ENCODE assay signal across 8 mouse cellular contexts in the genomic region with DNA sequence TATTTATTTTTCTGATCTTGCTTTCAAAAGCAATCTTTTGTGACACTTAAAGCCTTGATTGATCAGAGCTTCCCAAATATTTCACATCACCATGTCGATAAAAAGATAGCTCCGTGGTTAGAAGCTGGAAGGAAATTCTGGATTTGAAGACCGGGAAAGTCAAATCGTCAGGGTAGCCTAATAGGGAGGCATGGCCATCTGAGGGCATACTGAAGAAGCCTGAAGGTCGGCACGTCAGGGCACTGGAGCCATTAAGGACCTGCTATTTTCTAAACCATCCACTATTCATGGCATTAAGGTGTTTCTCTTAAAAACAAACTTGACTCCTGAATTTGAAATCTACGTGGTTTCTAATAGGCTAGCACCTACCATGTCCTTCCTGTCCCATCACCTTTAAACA. TPM values are rescaled to one million over a fixed set of nuclear protein-coding genes. Genes with fewer than 3 reads are reported as not detected.
DNase-seq lines count a peak whose midpoint lies in the region; ATAC-seq and TF ChIP-seq lines count a peak whose summit lies in the region.

No protein-coding gene starts in this region.

- 39% methylated on average over 7 of the region's 7 CpGs for WGBS in kidney, adult 2 months
- 39% methylated on average over 7 of the region's 7 CpGs for WGBS in embryonic facial prominence, embryonic 13.5 days
- WGBS in hindbrain, embryonic 15.5 days = 48% methylated on average over 7 of the region's 7 CpGs
- WGBS in midbrain, embryonic 11.5 days = 41% methylated on average over 7 of the region's 7 CpGs

- H3K4me3 ChIP-seq in kidney, adult 2 months (ENCODE audit: insufficient read depth, low read depth, low read length) = peak overlapping the region; percentile 96
- H3K4me3 ChIP-seq in embryonic facial prominence, embryonic 13.5 days = peak overlapping the region; percentile 84
- peak overlapping the region; percentile 87 for H3K4me3 ChIP-seq in hindbrain, embryonic 15.5 days
- H3K4me3 ChIP-seq in midbrain, embryonic 11.5 days (ENCODE audit: low read depth, low read length) = peak overlapping the region; percentile 68

- no peaks in the 10 kb centered on the region for H3K36me3 ChIP-seq in kidney, adult 2 months (ENCODE audit: control insufficient read depth, insufficient read depth, low read length)
- no peaks in the 10 kb centered on the region for H3K36me3 ChIP-seq in embryonic facial prominence, embryonic 13.5 days
- no peaks in the 10 kb centered on the region for H3K36me3 ChIP-seq in hindbrain, embryonic 15.5 days
- H3K36me3 ChIP-seq in midbrain, embryonic 11.5 days (ENCODE audit: control insufficient read depth, insufficient read depth, low read length) = no peaks in the 10 kb centered on the region

- H3K27ac ChIP-seq in kidney, adult 2 months (ENCODE audit: insufficient read depth, low read depth, low read length) = peak overlapping the region; percentile 94
- no peak overlapping the region for H3K27ac ChIP-seq in embryonic facial prominence, embryonic 13.5 days
- no peak overlapping the region for H3K27ac ChIP-seq in hindbrain, embryonic 15.5 days (replicated peaks)
- H3K27ac ChIP-seq in midbrain, embryonic 11.5 days (ENCODE audit: low read depth, low read length) = no peak overlapping the region

- no peak for ATAC-seq in embryonic facial prominence, embryonic 13.5 days (ENCODE audit: insufficient number of reproducible peaks, insufficient read depth, low FRiP score, low TSS enrichment, low read depth)
- no peak for ATAC-seq in hindbrain, embryonic 15.5 days (ENCODE audit: low FRiP score, low read depth)
- ATAC-seq in midbrain, embryonic 11.5 days (ENCODE audit: low FRiP score) = no peak

- H3K4me2 ChIP-seq in embryonic facial prominence, embryonic 13.5 days = peak overlapping the region; percentile 85
- H3K4me2 ChIP-seq in hindbrain, embryonic 15.5 days = peak overlapping the region; percentile 97
- H3K4me2 ChIP-seq in midbrain, embryonic 11.5 days = peak overlapping the region; percentile 87

- H3K4me1 ChIP-seq in kidney, adult 2 months (ENCODE audit: control insufficient read depth, insufficient read depth, low read length) = no peaks in the 10 kb centered on the region; the same call in 1 of the 2 replicates
- H3K4me1 ChIP-seq in embryonic facial prominence, embryonic 13.5 days = peaks cover 11% of the 10 kb centered on the region
- H3K4me1 ChIP-seq in hindbrain, embryonic 15.5 days (replicated peaks) = peaks cover 5% of the 10 kb centered on the region
- H3K4me1 ChIP-seq in midbrain, embryonic 11.5 days (ENCODE audit: control insufficient read depth, insufficient read depth, low read length) = peaks cover 5% of the 10 kb centered on the region; the same call in 1 of the 2 replicates

- TF ChIP-seq CTCF in kidney, adult 2 months (conservative IDR thresholded peaks at IDR 0.05; ENCODE audit: insufficient read depth, insufficient read length, low read depth, low read length) = no peak

- no peak for DNase-seq in kidney, adult 2 months
- no peak for DNase-seq in kidney, postnatal 4 days
- DNase-seq in midbrain, embryonic 11.5 days (ENCODE audit: low spot score, missing footprints) = peak; percentile 83
- DNase-seq in right cerebral cortex, adult 2 months (ENCODE audit: low spot score in 2 of 2) = no peak
- DNase-seq in cerebellum, adult 18-20 months = no peak
- no peak for DNase-seq in MN1 (ENCODE audit: low spot score)

- H3K27me3 ChIP-seq in kidney, adult 2 months (replicated peaks; ENCODE audit: control insufficient read depth, insufficient read depth, low read length) = no peaks in the 10 kb centered on the region
- H3K27me3 ChIP-seq in embryonic facial prominence, embryonic 13.5 days = no peaks in the 10 kb centered on the region
- 0 out of 2 replicates have a peak, but pooled peaks cover 3% of the 10 kb centered on the region for H3K27me3 ChIP-seq in hindbrain, embryonic 15.5 days
- H3K27me3 ChIP-seq in midbrain, embryonic 11.5 days (ENCODE audit: control insufficient read depth, insufficient read depth, low read length) = no peaks in the 10 kb centered on the region; the same call in 1 of the 2 replicates

- H3K9me3 ChIP-seq in embryonic facial prominence, embryonic 13.5 days = peaks cover 4% of the 10 kb centered on the region; the same call in 1 of the 2 replicates
- no peaks in the 10 kb centered on the region for H3K9me3 ChIP-seq in hindbrain, embryonic 15.5 days
- peaks cover 3% of the 10 kb centered on the region; the same call in 1 of the 2 replicates for H3K9me3 ChIP-seq in midbrain, embryonic 11.5 days (ENCODE audit: control insufficient read depth, low read length)

- H3K9ac ChIP-seq in embryonic facial prominence, embryonic 13.5 days = peak overlapping the region; percentile 85; the same call in 1 of the 2 replicates
- H3K9ac ChIP-seq in hindbrain, embryonic 15.5 days = peak overlapping the region; percentile 79; the same call in 1 of the 2 replicates
- no peak overlapping the region for H3K9ac ChIP-seq in midbrain, embryonic 11.5 days (ENCODE audit: low read length)

- TF ChIP-seq POLR2A in kidney, adult 2 months (IDR thresholded peaks at IDR 0.05; ENCODE audit: low read depth, low read length) = no peak

RNA-seq across cellular contexts. Expression of a gene that starts 2.1 kb away (rescaled TPM):
- 32.5 and 36.6 TPM in 2 replicates for polyA plus RNA-seq in kidney, adult 2 months (2012; rRNA removed)
- 11.7 and 14.7 TPM in 2 replicates for polyA plus RNA-seq in embryonic facial prominence, embryonic 13.5 days (2015; fragmentation: Nextera tagmentation; extraction: Ambion mirVana)
- 13.2 and 14.2 TPM in 2 replicates for polyA plus RNA-seq in hindbrain, embryonic 15.5 days (2015; fragmentation: Nextera tagmentation; extraction: Ambion mirVana)
- 10.4 and 11.8 TPM in 2 replicates for polyA plus RNA-seq in midbrain, embryonic 11.5 days (2014; fragmentation: Nextera tagmentation; extraction: Ambion mirVana)
